Mouse (Mus musculus): Measurements from ENCODE around the gene Retreg3. TPM values are rescaled to one million over a fixed set of nuclear protein-coding genes. Genes with fewer than 3 reads are reported as not detected.

The Retreg3 gene
- polyA plus RNA-seq, 1 experiment from 2014 or later: 17.0 TPM

- Histone ChIP-seq H3K4me1 (replicated peaks) (peaks cover 23% of the 10 kb centered on the region), H3K27ac (no peak overlapping the region)
Measured at GRCm38 (mm10) chr11:101142215-101142967, 22.7 kb upstream of the Retreg3 start.

GRCm38 (mm10) chr11:101141088-101141487 lies 21.4 kb upstream of the Retreg3 start:
- 75% methylated on average over 8 of the region's 8 CpGs for WGBS
- H3K27ac ChIP-seq: no peak overlapping the region

More at GRCm38 (mm10) chr11:101142215-101142967, 22.7 kb upstream of the Retreg3 start:
- no peaks in the 10 kb centered on the region for H3K36me3 ChIP-seq
- 86% methylated on average over 10 of the region's 10 CpGs for WGBS
- ATAC-seq: no peak
- H3K4me3 ChIP-seq (replicated peaks): no peak overlapping the region
- no peak overlapping the region for H3K4me2 ChIP-seq (replicated peaks)
- peaks cover 6% of the 10 kb centered on the region; the same call in 1 of the 2 replicates for H3K27me3 ChIP-seq (replicated peaks)
- no peak overlapping the region for H3K9ac ChIP-seq
- no peaks in the 10 kb centered on the region for H3K9me3 ChIP-seq

GRCm38 (mm10) chr11:101140164-101140819 lies 20.6 kb upstream of the Retreg3 start:
- H3K4me2 ChIP-seq (replicated peaks): peak overlapping the region; percentile 64
- no peak for ATAC-seq
- H3K36me3 ChIP-seq: no peaks in the 10 kb centered on the region
- peaks cover 6% of the 10 kb centered on the region; the same call in 1 of the 2 replicates for H3K27me3 ChIP-seq (replicated peaks)
- H3K9me3 ChIP-seq: no peaks in the 10 kb centered on the region
- no peak overlapping the region for H3K27ac ChIP-seq
- 35% methylated on average over 27 of the region's 27 CpGs for WGBS
- H3K4me1 ChIP-seq (replicated peaks): peaks cover 23% of the 10 kb centered on the region
- H3K9ac ChIP-seq: peak overlapping the region; percentile 39
- peak overlapping the region; percentile 22 for H3K4me3 ChIP-seq (replicated peaks)

More at GRCm38 (mm10) chr11:101141088-101141487, 21.4 kb upstream of the Retreg3 start:
- Histone ChIP-seq H3K4me3 (replicated peaks) (no peak overlapping the region), H3K4me2 (replicated peaks) (no peak overlapping the region), H3K27me3 (replicated peaks) (peaks cover 6% of the 10 kb centered on the region; the same call in 1 of the 2 replicates), H3K36me3 (no peaks in the 10 kb centered on the region), H3K4me1 (replicated peaks) (peaks cover 23% of the 10 kb centered on the region), H3K9me3 (no peaks in the 10 kb centered on the region), H3K9ac (no peak overlapping the region)
- ATAC-seq: no peak

- Histone ChIP-seq H3K27ac (0 out of 2 replicates have a peak overlapping the region, but pooled peaks have one; percentile 18), H3K9me3 (no peaks in the 10 kb centered on the region), H3K27me3 (replicated peaks) (peaks cover 6% of the 10 kb centered on the region; the same call in 1 of the 2 replicates), H3K9ac (no peak overlapping the region), H3K36me3 (no peaks in the 10 kb centered on the region), H3K4me2 (replicated peaks) (peak overlapping the region; percentile 46), H3K4me3 (replicated peaks) (no peak overlapping the region), H3K4me1 (replicated peaks) (peaks cover 20% of the 10 kb centered on the region)
- peak; percentile 66 for ATAC-seq
- WGBS: 19% methylated on average over 15 of the region's 15 CpGs
Measured at GRCm38 (mm10) chr11:101138536-101139181, 19.0 kb upstream of the Retreg3 start.

GRCm38 (mm10) chr11:101137000-101137399 lies 17.3 kb upstream of the Retreg3 start:
- H3K4me1 ChIP-seq (replicated peaks): peaks cover 17% of the 10 kb centered on the region
- 77% methylated on average over 7 of the region's 7 CpGs for WGBS
- no peak overlapping the region for H3K9ac ChIP-seq
- H3K4me3 ChIP-seq (replicated peaks): no peak overlapping the region
- H3K9me3 ChIP-seq: no peaks in the 10 kb centered on the region
- H3K27ac ChIP-seq: no peak overlapping the region
- H3K36me3 ChIP-seq: no peaks in the 10 kb centered on the region
- ATAC-seq: no peak
- H3K27me3 ChIP-seq (replicated peaks): peaks cover 6% of the 10 kb centered on the region; the same call in 1 of the 2 replicates
- H3K4me2 ChIP-seq (replicated peaks): no peak overlapping the region

- no peak overlapping the region for H3K27ac ChIP-seq
- H3K4me1 ChIP-seq (replicated peaks): peaks cover 17% of the 10 kb centered on the region
- H3K36me3 ChIP-seq: no peaks in the 10 kb centered on the region
- H3K9ac ChIP-seq: no peak overlapping the region
- no peak for ATAC-seq
- WGBS: 71% methylated on average over 13 of the region's 13 CpGs
- H3K4me2 ChIP-seq (replicated peaks): no peak overlapping the region
- H3K4me3 ChIP-seq (replicated peaks): no peak overlapping the region
- H3K9me3 ChIP-seq: no peaks in the 10 kb centered on the region
- H3K27me3 ChIP-seq (replicated peaks): no peaks in the 10 kb centered on the region
Measured at GRCm38 (mm10) chr11:101134217-101134865, 14.6 kb upstream of the Retreg3 start.

- H3K4me1 ChIP-seq (replicated peaks): peaks cover 9% of the 10 kb centered on the region; the same call in 1 of the 2 replicates
- no peak for ATAC-seq
- H3K4me2 ChIP-seq (replicated peaks): no peak overlapping the region
- no peaks in the 10 kb centered on the region for H3K27me3 ChIP-seq (replicated peaks)
- no peaks in the 10 kb centered on the region for H3K36me3 ChIP-seq
- WGBS: 58% methylated on average over 12 of the region's 12 CpGs
- no peaks in the 10 kb centered on the region for H3K9me3 ChIP-seq
- H3K9ac ChIP-seq: no peak overlapping the region
- H3K4me3 ChIP-seq (replicated peaks): no peak overlapping the region
- H3K27ac ChIP-seq: no peak overlapping the region
Measured at GRCm38 (mm10) chr11:101133037-101133436, 13.3 kb upstream of the Retreg3 start.

GRCm38 (mm10) chr11:101131701-101132100 lies 12.0 kb upstream of the Retreg3 start:
- 87% methylated on average over 6 of the region's 6 CpGs for WGBS

GRCm38 (mm10) chr11:101131187-101131586 lies 11.5 kb upstream of the Retreg3 start:
- H3K27ac ChIP-seq: no peak overlapping the region
- no peak overlapping the region for H3K4me3 ChIP-seq (replicated peaks)
- H3K9me3 ChIP-seq: no peaks in the 10 kb centered on the region
- peaks cover 7% of the 10 kb centered on the region for H3K36me3 ChIP-seq
- H3K9ac ChIP-seq: no peak overlapping the region
- 74% methylated on average over 2 of the region's 2 CpGs for WGBS
- H3K4me2 ChIP-seq (replicated peaks): no peak overlapping the region
- H3K27me3 ChIP-seq (replicated peaks): no peaks in the 10 kb centered on the region
- H3K4me1 ChIP-seq (replicated peaks): peaks cover 9% of the 10 kb centered on the region; the same call in 1 of the 2 replicates
- ATAC-seq: no peak

More at GRCm38 (mm10) chr11:101131701-101132100, 12.0 kb upstream of the Retreg3 start:
- Histone ChIP-seq H3K4me2 (replicated peaks) (no peak overlapping the region), H3K27me3 (replicated peaks) (no peaks in the 10 kb centered on the region), H3K36me3 (peaks cover 2% of the 10 kb centered on the region), H3K4me3 (replicated peaks) (no peak overlapping the region), H3K27ac (no peak overlapping the region), H3K9me3 (no peaks in the 10 kb centered on the region), H3K9ac (no peak overlapping the region), H3K4me1 (replicated peaks) (peaks cover 9% of the 10 kb centered on the region; the same call in 1 of the 2 replicates)
- no peak for ATAC-seq

- Histone ChIP-seq H3K4me2 (replicated peaks) (0 out of 2 replicates have a peak overlapping the region, but pooled peaks have one; percentile 9), H3K9ac (no peak overlapping the region), H3K4me3 (replicated peaks) (no peak overlapping the region), H3K36me3 (peaks cover 11% of the 10 kb centered on the region), H3K27me3 (replicated peaks) (no peaks in the 10 kb centered on the region), H3K9me3 (no peaks in the 10 kb centered on the region), H3K27ac (no peak overlapping the region), H3K4me1 (replicated peaks) (peaks cover 9% of the 10 kb centered on the region; the same call in 1 of the 2 replicates)
- WGBS: 40% methylated on average over 18 of the region's 18 CpGs
- peak; percentile 59; the same call in 1 of the 2 replicates for ATAC-seq
Measured at GRCm38 (mm10) chr11:101130056-101130756, 10.5 kb upstream of the Retreg3 start.

GRCm38 (mm10) chr11:101128996-101129577 lies 9.4 kb upstream of the Retreg3 start:
- WGBS: 89% methylated on average over 11 of the region's 11 CpGs
- Histone ChIP-seq H3K27ac (no peak overlapping the region), H3K4me2 (replicated peaks) (no peak overlapping the region), H3K36me3 (peaks cover 11% of the 10 kb centered on the region), H3K9ac (no peak overlapping the region), H3K9me3 (no peaks in the 10 kb centered on the region), H3K27me3 (replicated peaks) (no peaks in the 10 kb centered on the region), H3K4me1 (replicated peaks) (peaks cover 9% of the 10 kb centered on the region; the same call in 1 of the 2 replicates), H3K4me3 (replicated peaks) (no peak overlapping the region)
- ATAC-seq: no peak
